Mouse (Mus musculus) right cerebral cortex, adult 18-20 months (tissue): ENCODE data around the gene Sat2.

ENCODE experiments used
- DNase-seq: peaks from one replicate; pipeline ENCODE4 v3.0.0; 2022; ENCODE audit warnings: mixed read lengths

The Sat2 gene

DNA sequence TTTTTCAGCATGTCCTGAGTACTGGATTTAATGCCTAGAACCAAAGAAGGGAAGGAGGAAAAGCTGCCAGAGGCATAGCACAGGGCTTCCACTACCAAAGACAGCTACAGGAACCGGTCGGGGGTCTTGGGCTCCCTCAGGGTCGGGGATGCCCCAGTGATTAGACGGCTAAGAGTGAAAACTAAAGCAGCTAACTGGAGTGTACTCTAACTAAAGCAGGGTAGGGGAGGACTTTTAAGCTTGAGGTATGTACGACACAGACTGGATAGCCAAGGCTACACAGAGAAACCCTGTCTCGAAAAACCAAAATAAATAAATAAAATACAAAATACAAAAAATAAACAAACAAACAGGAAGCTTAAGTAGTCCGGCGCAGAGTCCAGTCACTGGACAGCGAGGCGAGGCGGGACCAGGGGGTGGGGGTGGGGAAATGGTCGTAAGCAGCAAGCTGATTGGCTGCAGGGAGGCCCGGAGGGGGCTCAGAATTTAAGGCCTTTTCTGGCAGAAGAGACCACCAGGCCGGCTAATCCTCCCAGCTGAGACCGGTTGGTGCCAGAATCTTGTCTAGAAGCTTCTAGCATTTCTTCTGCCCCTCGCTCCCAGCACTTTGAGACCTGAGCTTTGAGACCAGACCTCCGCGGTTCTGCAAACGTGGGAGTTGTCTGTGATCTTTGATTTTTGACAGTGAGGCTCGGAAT is at the start of gene Sat2:
TSS of gene Sat2 (plus strand) at position 454 of the 698 bp plus-strand sequence.
- no peak for DNase-seq

DNA sequence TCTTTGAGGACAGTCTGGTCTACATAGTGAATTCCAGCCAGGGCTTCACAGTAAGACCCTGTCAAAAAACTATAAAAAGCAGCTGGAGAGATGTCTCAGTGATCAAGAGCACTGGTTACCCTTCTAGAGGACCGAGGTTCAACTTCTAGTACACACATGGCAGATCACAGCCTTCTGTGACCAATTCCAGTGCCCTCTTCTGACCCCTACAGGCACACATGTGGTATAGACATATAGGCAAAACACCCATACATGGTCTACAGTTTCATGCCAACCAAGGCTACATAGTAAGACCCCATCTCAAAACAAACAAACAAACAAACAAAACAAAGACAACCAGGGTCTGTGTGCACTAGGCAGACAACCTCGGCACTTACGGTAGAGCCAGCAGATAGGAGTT is 46.6 kb upstream of the Sat2 start:
- DNase-seq, result no peak

DNA sequence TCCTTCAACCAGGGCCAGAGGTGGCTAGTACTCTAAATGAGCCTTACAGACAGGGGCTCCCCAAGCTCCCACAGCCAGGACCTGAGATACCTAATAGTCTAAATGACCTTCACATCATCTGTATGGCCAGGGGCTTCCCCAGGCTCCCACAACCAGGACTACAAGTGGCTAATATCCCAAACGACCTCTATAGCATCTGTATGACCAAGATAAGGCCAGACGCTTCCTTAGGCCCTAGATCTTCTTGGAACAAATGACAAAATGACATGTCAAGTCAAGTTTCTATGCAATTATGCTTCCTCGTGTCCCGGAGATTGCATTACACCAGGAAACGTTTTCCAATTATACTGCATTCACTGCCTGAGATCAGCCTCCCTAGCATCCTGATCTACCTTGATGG is 45.5 kb upstream of the Sat2 start:
- DNase-seq, result no peak

DNA sequence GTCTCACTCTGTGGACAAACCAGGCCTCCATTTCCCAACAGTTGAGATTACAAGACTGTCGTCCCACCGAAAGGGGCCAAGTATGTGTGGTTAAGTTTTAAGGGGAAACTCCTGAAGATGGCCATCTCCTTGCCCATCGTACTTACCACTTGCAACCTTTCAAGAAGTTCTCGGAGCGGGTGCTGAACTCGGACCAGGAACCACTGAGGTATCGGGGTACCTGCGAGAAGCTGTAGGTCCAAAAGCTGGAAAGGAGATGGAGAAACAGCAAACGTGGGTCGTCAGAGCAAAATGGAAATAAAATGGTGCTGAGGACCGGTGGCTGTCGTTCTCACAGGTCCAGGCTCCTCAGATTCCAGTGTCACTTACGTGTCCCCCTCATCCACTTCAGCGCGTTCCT is 43.5 kb upstream of the Sat2 start:
- no peak for DNase-seq

DNA sequence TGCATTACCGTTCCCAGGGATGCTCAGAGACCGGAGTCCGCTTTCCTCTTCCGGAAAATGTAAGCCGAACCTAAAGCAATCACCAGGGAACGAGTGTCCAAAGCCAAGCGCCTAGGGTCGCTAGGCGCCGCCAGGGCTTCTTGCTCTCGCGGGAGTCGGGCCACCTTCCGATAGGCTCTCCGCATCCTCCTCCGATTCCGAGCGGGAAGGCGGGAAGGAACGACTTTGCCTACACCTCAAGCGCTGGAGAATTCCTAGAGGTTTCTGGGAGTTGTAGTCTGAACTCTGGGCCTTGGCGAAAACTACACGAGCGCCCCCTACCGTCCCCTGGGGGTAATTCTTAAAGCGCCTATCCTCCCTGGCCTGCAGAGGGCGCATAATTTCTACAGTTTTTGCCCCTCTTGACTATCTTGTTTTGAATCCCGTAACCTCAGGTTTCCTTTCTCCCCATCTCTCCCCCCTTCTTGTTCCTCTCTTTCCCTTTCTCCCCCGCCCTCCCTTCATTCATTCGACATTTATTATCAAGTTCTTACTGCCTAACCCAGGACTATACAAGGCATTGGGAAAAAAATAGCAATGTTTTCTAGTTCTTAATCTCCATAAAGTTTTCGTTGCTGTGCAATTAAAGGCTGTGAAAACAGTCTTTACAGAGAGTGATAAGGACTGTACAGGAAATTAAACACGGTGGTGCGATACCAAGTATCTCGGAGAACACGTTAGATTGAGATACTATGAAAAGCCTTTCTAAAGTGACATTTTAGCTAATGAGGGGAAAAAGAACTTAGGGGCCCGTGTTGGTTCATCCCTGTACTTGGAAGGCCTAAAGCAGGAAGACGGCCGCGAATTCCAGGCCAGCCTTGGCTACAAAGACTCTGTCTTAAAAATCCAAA is 42.5 kb upstream of the Sat2 start:
- peak; percentile 97 for DNase-seq

DNA sequence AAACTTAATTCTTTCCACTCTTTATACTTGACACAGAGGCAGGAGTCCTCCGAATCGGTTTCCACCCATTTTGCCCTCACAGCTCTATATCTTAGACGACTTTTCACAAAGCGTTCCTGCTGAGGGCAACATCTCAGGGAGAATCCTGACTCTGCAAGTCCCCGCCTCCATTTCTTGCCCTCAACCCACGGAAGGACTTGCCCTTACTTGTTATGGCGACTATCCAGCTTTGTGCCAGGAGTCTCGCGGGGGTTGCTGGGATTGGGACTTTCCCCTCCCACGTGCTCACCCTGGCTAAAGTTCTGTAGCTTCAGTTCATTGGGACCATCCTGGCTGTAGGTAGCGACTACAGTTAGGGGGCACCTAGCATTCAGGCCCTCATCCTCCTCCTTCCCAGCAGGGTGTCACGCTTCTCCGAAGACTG is 41.7 kb upstream of the Sat2 start, which contains the start of the genes Wrap53 and Trp53:
TSS of gene Wrap53 (minus strand) at position 165 of the 424 bp plus-strand sequence.
TSS of gene Trp53 (plus strand) at position 269 of the 424 bp plus-strand sequence.
- DNase-seq, result peak; percentile 93

DNA sequence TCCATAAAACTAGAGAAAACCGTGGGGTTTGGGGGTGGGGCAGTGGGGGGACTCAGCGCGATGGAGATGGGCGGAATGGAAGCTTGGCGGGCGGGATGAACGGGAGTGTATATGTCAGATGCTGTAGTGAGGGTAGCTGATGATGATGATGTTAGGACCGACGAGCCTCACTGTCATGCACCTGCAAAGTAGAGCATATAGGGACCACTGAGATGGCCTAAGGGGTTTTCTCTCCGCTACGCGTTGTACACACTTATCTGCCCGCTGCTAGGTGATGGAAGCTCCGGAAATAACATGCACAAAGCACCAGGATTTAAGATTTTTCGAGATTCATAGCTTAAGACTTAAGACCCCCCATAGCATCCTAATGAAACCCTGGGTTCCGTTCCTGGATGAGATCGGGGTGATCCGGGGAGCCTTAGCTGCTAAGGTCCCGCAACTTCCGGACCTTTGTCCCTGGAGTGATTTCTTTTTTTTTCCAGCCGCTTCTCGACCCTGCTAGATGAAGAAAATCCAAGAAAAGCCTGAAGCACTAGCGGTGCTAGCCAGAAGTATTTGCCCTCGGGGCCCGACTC is 41.2 kb upstream of the Sat2 start:
- no peak for DNase-seq

DNA sequence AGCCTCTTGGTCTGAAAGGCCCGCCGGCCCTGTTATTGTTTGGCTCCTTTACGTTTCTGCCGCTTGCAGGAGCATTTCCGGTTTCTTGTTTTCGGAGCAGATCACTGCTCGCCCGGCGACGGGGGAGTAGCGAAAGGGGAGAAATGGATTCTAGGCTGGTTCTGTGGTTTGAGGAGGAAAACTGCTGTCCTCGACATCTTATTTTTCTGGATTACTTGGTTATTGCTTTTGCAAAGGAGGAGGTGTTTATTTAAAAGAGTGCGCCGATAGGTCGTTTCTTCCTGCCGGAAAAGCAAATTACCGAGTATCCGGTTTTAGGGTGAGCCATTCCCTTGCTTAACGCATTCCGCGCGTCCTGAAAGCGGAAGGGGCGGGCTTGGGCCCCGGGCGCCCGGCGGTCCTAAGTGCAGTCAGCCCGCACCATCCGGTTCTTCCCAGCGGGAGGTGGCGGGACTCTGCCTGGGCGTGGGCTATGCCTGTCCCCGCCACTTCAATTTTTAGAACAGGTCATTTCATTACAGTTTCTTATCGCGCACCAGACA is 40.6 kb upstream of the Sat2 start:
- DNase-seq, result peak; percentile 95

DNA sequence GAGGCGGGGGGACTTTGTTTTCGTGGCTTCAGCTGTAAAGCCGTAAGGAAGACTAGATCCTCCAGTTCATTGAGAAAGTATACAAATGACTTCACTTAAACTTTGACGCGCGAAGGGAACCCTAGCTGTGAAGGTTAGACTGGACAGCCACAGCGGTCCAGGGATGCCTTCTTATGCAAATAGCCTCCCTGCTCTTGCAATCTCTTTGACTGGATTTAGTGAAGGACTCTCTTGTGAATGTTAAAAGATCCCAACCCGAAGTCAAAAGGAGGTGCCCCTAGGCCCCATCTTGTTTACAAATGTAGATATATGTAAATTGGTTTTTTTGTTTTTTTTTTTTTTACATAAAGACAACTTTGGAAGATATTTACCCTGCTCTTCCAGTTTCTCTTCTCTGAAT is 40.0 kb upstream of the Sat2 start:
- DNase-seq, result no peak

DNA sequence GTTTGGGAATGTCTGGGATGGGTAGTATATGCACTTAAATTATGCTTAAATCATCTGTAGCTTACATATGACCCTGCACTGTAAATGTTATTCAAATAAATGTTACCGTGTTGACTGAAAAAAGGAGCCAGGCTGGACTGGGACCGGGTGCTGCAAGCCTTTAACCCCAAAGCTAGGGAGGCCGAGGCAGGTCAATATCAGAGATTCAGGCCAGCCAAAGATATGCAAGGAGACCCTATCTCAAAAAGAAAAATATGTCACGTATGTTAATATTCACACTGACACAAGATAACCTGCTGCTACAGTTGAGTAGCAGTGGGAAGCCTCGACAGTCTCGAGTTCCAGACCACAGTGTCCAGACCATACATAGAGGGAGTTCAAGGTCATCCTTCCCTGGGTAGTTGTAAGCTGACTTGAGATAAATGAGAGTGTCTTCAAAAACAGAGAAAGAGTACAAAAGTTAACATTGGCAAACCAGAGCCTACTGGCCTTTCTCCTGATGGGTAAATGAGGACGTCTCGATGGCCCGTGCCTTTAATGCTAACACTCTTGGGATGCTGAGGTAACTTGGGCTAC is 39.5 kb upstream of the Sat2 start:
- no peak for DNase-seq

DNA sequence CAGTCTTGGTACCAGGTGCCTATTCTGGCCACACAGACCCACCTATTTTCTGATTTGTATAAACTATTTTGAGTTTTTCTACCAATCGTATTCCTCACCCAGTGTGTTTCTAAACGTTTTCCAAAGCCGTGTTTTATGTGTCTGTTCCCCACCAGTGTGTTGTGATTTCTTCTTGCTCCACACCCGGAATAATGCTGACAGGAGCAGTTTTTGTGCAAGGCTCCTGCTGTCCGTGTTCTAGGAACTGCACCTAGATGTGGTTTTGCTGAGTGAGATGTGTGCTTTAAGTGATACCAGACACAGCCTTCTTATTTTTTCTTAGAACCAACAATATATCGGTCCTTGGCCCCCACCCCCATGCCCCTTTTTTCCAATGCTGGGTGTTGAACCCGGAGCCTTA is 37.8 kb upstream of the Sat2 start:
- DNase-seq, result no peak

DNA sequence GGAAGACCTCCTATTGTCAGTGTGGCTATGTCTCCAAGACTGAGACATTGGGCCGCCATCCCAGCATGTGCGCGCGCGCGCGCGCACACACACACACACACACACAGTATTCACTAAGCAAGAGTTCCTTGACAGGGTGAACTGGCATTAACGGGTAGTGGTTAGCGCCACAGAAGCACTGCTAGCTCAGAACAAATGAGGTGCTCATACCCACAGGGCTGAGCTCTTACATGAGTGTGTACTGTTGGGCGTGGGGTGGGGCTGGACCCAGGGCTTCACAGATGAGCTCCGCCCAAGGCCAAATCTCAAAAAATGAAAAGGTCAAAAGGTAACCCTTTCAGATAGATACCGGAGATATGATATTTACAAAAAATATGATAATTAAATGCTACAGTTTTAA is 36.9 kb upstream of the Sat2 start:
- no peak for DNase-seq

DNA sequence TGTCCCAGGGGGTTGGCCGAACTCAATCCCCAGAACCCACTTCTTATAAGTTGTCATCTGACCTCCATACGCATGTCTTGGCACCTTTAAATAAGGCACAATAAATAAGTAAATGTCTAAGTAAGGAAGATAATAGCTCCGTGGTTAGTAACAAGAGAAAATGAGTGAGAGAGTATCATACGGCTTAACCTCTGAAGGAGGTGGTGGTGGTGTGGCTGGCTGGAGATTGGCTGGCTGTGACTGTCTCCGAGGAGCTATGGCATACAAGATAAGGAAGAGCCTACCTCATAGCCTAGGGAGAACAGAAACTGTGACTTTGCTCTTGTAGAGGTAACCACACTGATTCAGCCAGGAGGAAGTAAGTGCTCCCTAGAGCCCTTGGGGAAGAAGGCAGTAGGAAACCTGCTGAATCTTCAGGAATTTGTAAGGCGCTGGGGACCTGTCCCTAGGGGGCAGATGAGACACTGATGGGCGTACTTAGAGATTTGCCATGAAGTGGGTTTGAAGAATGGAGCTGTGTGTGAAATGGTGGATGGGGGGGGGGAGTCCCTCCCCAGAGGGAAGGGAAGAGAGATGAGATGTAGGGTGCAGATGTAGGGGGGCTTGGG is 36.0 kb upstream of the Sat2 start:
- no peak for DNase-seq

DNA sequence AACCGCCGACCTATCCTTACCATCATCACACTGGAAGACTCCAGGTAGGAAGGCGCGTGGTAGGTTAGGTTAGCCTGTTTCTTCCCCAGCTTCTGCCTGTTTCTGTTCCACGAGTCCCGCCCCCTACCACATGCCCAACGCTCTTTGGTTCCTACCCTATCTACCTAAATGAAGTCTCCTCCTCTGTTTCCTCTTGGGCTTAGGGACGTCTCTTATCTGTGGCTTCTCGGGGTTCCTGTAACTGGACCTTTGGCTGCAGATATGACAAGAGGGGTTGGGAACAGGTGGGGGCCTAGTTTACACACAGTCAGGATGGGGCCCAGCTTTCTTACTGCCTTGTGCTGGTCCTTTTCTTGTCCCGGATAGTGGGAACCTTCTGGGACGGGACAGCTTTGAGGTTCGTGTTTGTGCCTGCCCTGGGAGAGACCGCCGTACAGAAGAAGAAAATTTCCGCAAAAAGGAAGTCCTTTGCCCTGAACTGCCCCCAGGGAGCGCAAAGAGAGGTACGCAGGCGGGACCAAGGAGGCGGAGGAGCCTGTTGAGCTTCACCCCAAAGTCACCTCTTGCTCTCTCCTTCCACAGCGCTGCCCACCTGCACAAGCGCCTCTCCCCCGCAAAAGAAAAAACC is 32.5 kb upstream of the Sat2 start:
- DNase-seq, result no peak

DNA sequence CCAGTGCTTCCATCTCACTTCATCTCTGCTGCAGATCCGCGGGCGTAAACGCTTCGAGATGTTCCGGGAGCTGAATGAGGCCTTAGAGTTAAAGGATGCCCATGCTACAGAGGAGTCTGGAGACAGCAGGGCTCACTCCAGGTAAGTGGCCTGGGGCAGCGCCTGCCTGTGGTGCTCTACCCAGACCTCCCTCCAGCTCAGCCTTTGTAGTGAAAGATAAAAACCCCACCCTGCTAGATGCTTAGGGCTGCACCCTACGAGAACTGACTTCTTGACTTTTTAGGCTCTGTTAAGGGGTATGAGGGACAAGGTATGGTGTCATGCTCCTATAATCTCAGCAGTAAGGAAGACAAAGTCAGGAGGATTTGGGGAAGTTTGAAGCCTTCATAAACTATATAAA is 31.2 kb upstream of the Sat2 start:
- DNase-seq, result no peak

DNA sequence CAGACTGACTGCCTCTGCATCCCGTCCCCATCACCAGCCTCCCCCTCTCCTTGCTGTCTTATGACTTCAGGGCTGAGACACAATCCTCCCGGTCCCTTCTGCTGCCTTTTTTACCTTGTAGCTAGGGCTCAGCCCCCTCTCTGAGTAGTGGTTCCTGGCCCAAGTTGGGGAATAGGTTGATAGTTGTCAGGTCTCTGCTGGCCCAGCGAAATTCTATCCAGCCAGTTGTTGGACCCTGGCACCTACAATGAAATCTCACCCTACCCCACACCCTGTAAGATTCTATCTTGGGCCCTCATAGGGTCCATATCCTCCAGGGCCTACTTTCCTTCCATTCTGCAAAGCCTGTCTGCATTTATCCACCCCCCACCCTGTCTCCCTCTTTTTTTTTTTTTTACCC is 30.4 kb upstream of the Sat2 start:
- DNase-seq, result no peak

DNA sequence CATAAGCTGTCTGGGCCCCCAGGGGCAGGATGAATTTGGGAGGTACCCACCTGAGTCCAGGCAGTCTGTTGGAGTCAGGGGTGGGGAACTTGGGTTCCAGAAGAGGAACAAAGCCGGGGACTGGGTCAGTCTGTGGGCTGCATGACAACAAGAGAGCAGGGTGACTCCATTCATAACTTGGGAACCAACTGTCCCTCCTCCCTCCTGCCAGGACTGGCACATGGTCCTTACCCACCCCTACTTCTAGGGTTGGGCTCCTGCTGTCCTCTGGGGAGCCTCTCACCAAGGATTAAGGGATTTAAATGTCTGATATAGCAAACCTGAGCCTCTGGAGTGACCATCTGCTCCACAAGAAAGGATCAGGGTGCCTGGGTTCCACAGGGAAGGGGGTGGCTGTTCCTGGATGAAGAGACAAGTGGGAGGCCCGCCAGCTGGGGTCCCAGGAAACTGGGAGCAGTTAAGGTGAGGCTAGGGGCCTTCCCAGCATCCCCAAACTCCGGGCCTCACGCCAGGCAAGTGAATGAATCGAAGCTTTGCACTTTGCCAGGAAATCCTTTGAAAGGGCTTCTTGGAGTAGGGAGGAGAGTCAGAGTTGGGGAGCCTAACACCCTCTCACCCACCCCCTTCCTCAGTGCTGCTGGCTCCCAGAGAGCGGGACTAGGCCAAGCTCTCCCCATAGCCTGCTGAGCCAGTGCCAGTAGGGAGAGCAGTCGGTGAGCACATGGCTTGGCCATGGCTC is 29.8 kb upstream of the Sat2 start:
- peak; percentile 69 for DNase-seq

DNA sequence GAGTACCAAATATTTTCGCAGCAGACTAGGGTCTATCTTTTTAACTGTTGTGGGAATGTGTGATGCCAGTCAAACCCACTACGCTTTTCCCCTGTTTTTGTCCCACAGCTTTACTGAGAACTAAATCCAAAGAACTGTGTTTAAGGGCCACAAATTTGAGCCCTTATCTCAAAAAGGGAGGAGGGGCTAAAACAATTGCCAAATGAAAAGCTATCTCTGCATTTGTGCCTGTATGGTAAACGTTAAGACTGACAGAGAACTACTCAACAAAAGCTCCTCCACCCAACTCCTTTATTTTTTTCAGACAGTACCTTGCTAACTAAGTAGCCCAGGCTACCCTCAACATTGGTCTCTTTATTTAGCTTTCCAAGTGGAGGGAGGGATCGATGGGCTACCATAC is 29.0 kb upstream of the Sat2 start:
- DNase-seq, result no peak

DNA sequence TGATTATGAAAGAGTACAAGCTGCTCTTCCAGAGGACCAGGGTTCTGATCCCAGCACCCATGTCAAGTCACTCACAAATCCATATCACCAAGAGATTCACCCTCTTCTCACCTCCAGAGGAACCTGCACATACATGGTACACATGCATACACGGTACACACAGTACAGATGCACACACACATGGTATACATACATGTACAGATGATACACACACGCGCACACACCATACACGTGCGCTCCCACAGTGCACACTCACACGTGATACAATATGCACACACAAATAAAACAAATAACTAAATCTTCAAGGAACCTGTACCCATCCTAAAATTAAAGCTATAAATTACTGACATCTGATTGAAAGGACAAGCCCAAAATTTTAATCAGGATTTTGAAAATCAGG is 27.0 kb upstream of the Sat2 start:
- no peak for DNase-seq

DNA sequence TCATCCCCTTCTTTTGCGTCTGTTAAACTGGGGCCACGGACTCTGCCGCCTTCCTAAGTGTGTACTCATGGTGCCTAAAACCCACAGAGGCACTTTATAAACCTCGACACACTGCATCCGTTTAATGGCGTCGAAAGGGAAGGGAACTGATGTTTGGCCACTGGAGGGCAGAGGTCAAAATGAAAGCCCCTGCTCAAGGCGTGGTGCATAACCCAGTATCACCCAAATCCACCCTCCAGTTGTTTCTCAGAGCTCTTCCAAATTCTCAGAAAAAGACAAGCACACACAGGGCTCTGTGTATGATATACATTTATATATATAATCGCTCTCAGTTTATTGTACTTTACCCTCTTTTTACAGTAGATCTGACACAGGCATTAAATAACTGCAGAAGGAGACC is 22.4 kb upstream of the Sat2 start:
- DNase-seq, result no peak

DNA sequence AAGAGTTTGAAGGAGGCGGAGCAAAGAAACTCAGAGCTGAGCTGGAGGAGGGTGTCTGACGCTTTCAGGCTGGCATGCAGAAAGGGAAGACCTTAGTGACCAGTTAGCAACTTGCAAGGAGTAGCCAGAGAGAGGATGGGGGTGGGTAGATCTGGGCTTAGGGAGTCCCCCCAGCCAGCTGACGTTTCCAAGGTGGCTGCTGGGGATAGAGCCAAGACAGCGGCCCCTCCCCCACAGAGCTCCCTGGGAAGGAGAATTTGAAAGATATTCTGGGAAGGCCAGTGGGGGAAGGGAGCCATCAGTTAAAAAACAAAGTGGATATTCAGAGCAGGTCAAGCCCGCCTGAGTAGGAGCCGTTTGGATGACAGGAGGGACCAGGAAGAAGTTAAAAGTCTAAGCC is 21.7 kb upstream of the Sat2 start:
- DNase-seq, result peak; percentile 72

DNA sequence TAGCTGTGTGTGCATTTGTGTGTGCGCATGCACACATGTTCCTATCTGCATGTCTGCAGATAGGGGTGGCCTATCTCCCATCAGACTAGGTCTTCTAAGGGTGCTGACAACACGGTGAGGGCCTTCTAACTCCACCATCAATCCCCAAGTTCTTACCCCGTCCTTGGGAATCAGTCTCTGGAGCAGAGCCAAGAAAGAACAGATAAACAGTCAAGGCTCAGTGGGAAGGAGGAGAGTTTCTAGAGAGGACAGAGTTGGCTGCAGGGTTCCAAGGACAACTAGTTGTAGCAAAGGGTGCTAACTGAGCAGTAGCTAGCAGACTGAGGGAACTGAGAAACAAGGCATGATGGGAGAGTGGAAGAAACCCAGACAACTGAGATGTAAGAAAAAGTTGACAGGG is 20.1 kb upstream of the Sat2 start:
- DNase-seq, result no peak
